Mouse (Mus musculus) v-Abl transformed pro-B cells (cell line): ENCODE measurements at regions not wholly inside any gene's neighbourhood (a gene's known extent, or its start where the extent isn't known, plus 50 kb on each side); places are given as distances from the start of the nearest gene placed in this dataset.

ENCODE experiments used
- in situ Hi-C, 2 experiments: fragments of 400-800 bp; cut with MboI; formaldehyde crosslinking; loops; one replicate each; pipeline ENCODE4 v1.15.1; 2025; ENCODE audit not compliant: unreplicated experiment in 2 of 2

DNA sequence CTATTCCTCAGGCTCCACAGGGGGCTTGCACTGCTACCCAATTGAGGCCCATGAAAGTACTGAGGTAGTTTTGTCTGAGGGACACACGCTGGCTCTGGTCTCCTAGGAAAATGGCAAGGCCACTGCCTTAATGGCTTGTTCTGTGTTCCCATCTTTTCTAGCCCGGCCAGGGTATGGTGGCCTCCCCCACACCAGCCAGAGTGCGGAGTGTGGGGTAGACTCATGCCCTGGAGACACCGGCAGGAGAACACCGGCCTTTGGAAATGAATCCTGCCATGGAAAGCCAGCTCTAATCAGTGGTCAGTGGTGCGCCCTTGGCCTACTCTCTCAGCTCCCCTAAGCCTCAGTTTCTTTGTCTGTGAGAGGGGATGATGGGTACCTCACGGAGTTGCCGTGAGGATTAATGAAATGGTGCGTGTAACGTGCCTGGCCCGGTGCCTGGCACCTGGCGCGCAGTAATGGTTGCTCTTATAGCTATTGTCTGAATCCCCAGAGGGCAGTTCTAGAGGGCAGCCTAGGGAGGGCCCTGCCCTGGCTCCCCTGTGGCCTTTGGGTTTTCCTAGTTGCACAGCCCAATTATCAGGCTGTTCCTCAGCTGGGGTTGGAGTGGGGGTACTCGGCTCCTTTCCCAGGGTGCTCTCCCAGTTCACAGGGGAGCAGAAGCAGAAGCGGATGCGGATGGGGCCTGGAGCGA is 62.4 kb upstream of the Pitx1 start:
- in situ Hi-C loops = no loop called here

DNA sequence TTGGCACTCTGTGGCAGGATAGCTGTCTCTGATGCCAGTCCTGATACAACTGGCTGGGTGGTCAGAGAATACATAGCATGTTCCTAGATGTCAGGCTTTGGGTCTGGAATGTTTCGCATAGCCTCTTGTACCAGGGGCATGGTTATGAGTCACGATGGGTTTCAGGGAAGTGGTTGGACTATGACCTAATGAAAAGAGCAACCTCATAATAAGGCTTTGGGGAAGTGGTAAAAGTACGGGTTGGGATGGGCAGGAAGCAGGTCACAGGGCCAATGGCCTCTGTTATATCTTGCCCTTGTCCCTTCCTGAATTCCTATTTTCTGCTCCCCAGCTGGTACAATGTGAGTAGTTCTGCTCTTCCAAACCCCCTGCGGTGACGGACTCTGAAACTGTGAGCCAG is 59.5 kb upstream of the Pitx1 start:
- in situ Hi-C loops = no loop called here

DNA sequence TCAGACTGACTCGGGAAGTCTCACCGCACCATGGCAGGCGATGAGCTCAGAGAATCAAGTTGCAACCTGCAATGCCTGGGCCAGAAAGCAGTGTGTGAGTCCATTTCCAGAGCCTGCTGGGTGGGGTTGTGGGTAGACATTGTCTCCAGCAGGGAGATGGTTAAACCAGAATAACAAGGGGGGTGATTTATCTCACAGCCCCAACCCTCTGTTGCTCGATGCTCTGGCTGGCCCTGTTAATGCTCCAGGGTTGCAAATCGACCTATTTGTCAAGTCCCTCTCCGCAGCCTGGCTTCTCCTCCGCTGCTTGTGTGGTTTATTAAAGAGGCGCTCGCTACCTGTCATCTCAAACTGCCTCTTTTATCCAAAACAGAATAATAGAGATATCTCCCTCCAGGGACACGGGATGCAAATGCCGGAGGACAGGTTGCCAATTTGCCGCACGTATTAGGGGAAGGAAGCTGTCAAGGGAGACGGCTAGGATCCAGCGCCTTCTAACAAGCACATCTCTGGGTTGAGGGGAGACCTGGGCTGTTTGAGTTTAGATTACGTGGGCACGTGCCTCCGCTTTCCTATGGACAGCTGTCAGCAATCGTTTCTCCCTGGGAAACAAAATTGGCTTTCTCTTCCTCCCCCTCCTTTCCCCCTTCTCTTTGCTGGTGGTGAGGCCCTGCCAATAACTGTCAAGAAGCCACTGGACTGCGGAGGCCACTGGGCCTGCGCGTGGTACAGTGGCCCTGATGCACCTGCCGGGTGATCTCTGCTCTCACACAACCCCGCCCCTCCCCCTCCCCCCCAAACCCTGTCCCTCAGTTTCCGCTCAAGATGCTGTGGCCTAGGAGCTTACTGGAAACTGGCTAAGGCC is 57.4 kb upstream of the Pitx1 start:
- in situ Hi-C loops = no loop called here

DNA sequence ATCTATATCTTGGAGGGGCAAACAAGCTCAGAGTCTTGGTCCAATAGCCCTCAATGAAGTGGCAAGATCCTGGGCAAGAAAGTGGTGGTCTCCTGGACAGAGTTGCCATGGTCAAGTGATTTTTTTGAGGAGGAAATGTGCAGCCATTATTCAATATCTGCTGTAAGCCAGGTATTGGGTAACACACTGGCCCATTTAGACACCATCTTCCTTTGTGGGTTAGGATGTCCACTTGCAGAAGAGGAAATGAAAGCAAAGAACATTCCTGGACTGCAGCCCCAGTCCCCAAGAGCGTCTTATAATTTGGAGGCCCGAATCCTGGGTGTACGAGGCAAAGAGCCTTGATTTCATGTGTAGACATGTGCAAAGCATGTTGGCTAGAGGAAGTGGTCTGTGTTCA is 56.3 kb upstream of the Pitx1 start:
- in situ Hi-C loops = no loop called here

DNA sequence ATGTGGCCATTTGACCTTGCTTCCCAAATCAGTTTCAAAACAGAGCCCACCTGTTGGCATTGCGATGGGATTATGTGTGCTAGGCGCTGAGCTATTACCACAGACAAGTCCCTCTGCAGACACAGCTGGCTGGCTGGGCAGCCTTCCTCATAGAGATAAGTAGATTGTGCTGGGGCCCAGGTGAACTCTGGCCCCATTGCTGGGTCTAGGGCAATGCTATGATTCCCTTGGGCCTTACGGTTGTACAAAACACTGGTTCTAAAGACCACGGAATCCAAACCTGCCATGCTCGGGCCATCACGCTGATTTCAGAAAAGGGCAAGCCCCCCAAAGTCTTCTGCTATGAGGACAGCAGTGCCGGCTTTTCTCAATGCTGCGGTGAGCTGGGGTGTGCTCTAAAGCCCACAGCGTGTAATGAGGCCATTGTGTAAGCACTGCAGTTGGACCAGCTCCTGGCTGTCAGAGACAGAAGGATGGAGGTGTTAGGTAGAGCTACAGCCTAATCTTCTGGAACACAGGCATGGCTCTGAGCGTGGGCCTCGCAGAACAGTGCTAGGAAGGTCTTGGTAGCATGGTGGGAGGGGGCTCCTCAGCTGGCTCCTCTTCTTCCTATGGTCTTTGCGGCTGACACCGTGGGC is 51.2 kb upstream of the Pitx1 start:
- in situ Hi-C loops = no loop called here
